Mouse (Mus musculus) olfactory bulb, adult 2 months (tissue): ENCODE data around the gene Thap12.

Experiments
- CTCF ChIP-seq: fragments of 200-500 bp; IDR thresholded peaks from 2 replicates; pipeline ENCODE4 v1.5.1; 2012; ENCODE audit warnings: low read depth, mild to moderate bottlenecking, low read length, moderate library complexity; ENCODE audit not compliant: insufficient read depth
- POLR2A ChIP-seq: fragments of 200-500 bp; IDR thresholded peaks from 2 replicates; pipeline ENCODE4 v1.6.1; 2012; ENCODE audit warnings: mild to moderate bottlenecking, low read depth, low read length, moderate library complexity; ENCODE audit not compliant: insufficient read depth

- TF ChIP-seq POLR2A: no peak
- TF ChIP-seq CTCF: no peak
Observed at GRCm38 (mm10) chr7:98733958-98734357, 31.1 kb downstream of the Thap12 start.
